Mouse (Mus musculus): ENCODE data around the gene Gata3. TPM values are rescaled to one million over a fixed set of nuclear protein-coding genes. Genes with fewer than 3 reads are reported as not detected.

Gata3 gene
- total RNA-seq (2014; rRNA removed) (0.48 and 0.62 TPM in 2 replicates), polyA plus RNA-seq (2015; fragmentation: Nextera tagmentation; extraction: Ambion mirVana) (1.4 and 1.8 TPM in 2 replicates)

- Histone ChIP-seq H3K4me3 (ENCODE audit: low read depth, low read length) (no peak within 1 kb of the TSS), H3K27ac (ENCODE audit: low read depth, low read length) (no peak within 1 kb of the TSS), H3K9ac (no peak within 1 kb of the TSS), H3K27me3 (ENCODE audit: insufficient read depth, low read length) (peaks cover 86% of the 10 kb centered on the region), H3K4me1 (ENCODE audit: insufficient read depth) (no peaks in the 10 kb centered on the region), H3K36me3 (ENCODE audit: insufficient read depth) (no peaks in the 10 kb centered on the region), H3K9me3 (ENCODE audit: low read length) (no peaks in the 10 kb centered on the region), H3K4me2 (ENCODE audit: low read depth) (no peak within 1 kb of the TSS)
- TF ChIP-seq CTCF (IDR thresholded peaks at IDR 0.05; ENCODE audit: low read depth): no peak
- no peak for DNase-seq
- WGBS: 3% methylated on average over 23 of the region's 23 CpGs
- no peak for ATAC-seq
These were observed at the start of gene Gata3 for GRCm38 (mm10) chr2:9889651-9890183. TSS of gene Gata3 (minus strand) at chr2:9890034.

- DNase-seq (no peak), ATAC-seq (no peak)
- peaks cover 4% of the 10 kb centered on the region; the same call in 1 of the 2 replicates for H3K36me3 ChIP-seq (ENCODE audit: insufficient read depth)
- H3K9me3 ChIP-seq (ENCODE audit: low read length): no peaks in the 10 kb centered on the region
- no peak overlapping the region for H3K9ac ChIP-seq
- H3K27me3 ChIP-seq (ENCODE audit: insufficient read depth, low read length): no peaks in the 10 kb centered on the region
- H3K4me3 ChIP-seq (ENCODE audit: low read depth, low read length): no peak overlapping the region
- WGBS: 93% methylated on average over 4 of the region's 4 CpGs
- H3K4me1 ChIP-seq (ENCODE audit: insufficient read depth): no peaks in the 10 kb centered on the region
- no peak for TF ChIP-seq CTCF (IDR thresholded peaks at IDR 0.05; ENCODE audit: low read depth)
- no peak overlapping the region for H3K4me2 ChIP-seq (ENCODE audit: low read depth)
- no peak overlapping the region for H3K27ac ChIP-seq (ENCODE audit: low read depth, low read length)
These were observed 49.4 kb upstream of the Gata3 start for GRCm38 (mm10) chr2:9939250-9939649.

GRCm38 (mm10) chr2:9935965-9936364, 46.1 kb upstream of the Gata3 start:
- ATAC-seq (no peak), DNase-seq (no peak)
- Histone ChIP-seq H3K9me3 (ENCODE audit: low read length) (no peaks in the 10 kb centered on the region), H3K4me2 (ENCODE audit: low read depth) (no peak overlapping the region), H3K36me3 (ENCODE audit: insufficient read depth) (peaks cover 4% of the 10 kb centered on the region; the same call in 1 of the 2 replicates), H3K27me3 (ENCODE audit: insufficient read depth, low read length) (no peaks in the 10 kb centered on the region), H3K4me1 (ENCODE audit: insufficient read depth) (no peaks in the 10 kb centered on the region), H3K4me3 (ENCODE audit: low read depth, low read length) (no peak overlapping the region), H3K27ac (ENCODE audit: low read depth, low read length) (no peak overlapping the region), H3K9ac (no peak overlapping the region)
- TF ChIP-seq CTCF (IDR thresholded peaks at IDR 0.05; ENCODE audit: low read depth): no peak
- 20% methylated on average over 1 of the region's 1 CpGs for WGBS

- H3K36me3 ChIP-seq (ENCODE audit: insufficient read depth): no peaks in the 10 kb centered on the region
- H3K9me3 ChIP-seq (ENCODE audit: low read length): no peaks in the 10 kb centered on the region
- no peaks in the 10 kb centered on the region for H3K27me3 ChIP-seq (ENCODE audit: insufficient read depth, low read length)
- ATAC-seq (peak; percentile 27), DNase-seq (no peak)
- TF ChIP-seq CTCF (IDR thresholded peaks at IDR 0.05; ENCODE audit: low read depth): no peak
- 43% methylated on average over 4 of the region's 4 CpGs for WGBS
- H3K4me1 ChIP-seq (ENCODE audit: insufficient read depth): peaks cover 5% of the 10 kb centered on the region; the same call in 1 of the 2 replicates
- H3K4me2 ChIP-seq (ENCODE audit: low read depth): no peak overlapping the region
- no peak overlapping the region for H3K27ac ChIP-seq (ENCODE audit: low read depth, low read length)
- no peak overlapping the region for H3K4me3 ChIP-seq (ENCODE audit: low read depth, low read length)
- no peak overlapping the region for H3K9ac ChIP-seq
These were observed 37.1 kb upstream of the Gata3 start for GRCm38 (mm10) chr2:9926905-9927283.

- Histone ChIP-seq H3K4me2 (ENCODE audit: low read depth) (no peak overlapping the region), H3K27me3 (ENCODE audit: insufficient read depth, low read length) (no peaks in the 10 kb centered on the region), H3K36me3 (ENCODE audit: insufficient read depth) (no peaks in the 10 kb centered on the region), H3K4me3 (ENCODE audit: low read depth, low read length) (no peak overlapping the region), H3K27ac (ENCODE audit: low read depth, low read length) (no peak overlapping the region), H3K9me3 (ENCODE audit: low read length) (no peaks in the 10 kb centered on the region), H3K4me1 (ENCODE audit: insufficient read depth) (peaks cover 5% of the 10 kb centered on the region; the same call in 1 of the 2 replicates), H3K9ac (no peak overlapping the region)
- TF ChIP-seq CTCF (IDR thresholded peaks at IDR 0.05; ENCODE audit: low read depth): no peak
- ATAC-seq: peak; percentile 34
- no peak for DNase-seq
- WGBS: 21% methylated on average over 7 of the region's 7 CpGs
These were observed 36.5 kb upstream of the Gata3 start for GRCm38 (mm10) chr2:9926194-9926904.

GRCm38 (mm10) chr2:9918691-9919471, 29.0 kb upstream of the Gata3 start:
- H3K27ac ChIP-seq (ENCODE audit: low read depth, low read length): no peak overlapping the region
- peaks cover 6% of the 10 kb centered on the region for H3K36me3 ChIP-seq (ENCODE audit: insufficient read depth)
- no peak overlapping the region for H3K4me3 ChIP-seq (ENCODE audit: low read depth, low read length)
- DNase-seq (no peak), ATAC-seq (no peak)
- no peak for TF ChIP-seq CTCF (IDR thresholded peaks at IDR 0.05; ENCODE audit: low read depth)
- H3K27me3 ChIP-seq (ENCODE audit: insufficient read depth, low read length): no peaks in the 10 kb centered on the region
- H3K9ac ChIP-seq: no peak overlapping the region
- H3K4me2 ChIP-seq (ENCODE audit: low read depth): no peak overlapping the region
- no peaks in the 10 kb centered on the region for H3K4me1 ChIP-seq (ENCODE audit: insufficient read depth)
- no peaks in the 10 kb centered on the region for H3K9me3 ChIP-seq (ENCODE audit: low read length)
- 95% methylated on average over 17 of the region's 17 CpGs for WGBS

- H3K27me3 ChIP-seq (ENCODE audit: insufficient read depth, low read length): no peaks in the 10 kb centered on the region
- H3K27ac ChIP-seq (ENCODE audit: low read depth, low read length): no peak overlapping the region
- no peak for TF ChIP-seq CTCF (IDR thresholded peaks at IDR 0.05; ENCODE audit: low read depth)
- 83% methylated on average over 9 of the region's 9 CpGs for WGBS
- H3K4me1 ChIP-seq (ENCODE audit: insufficient read depth): no peaks in the 10 kb centered on the region
- no peaks in the 10 kb centered on the region for H3K9me3 ChIP-seq (ENCODE audit: low read length)
- no peak for DNase-seq
- no peak overlapping the region for H3K9ac ChIP-seq
- H3K36me3 ChIP-seq (ENCODE audit: insufficient read depth): peaks cover 6% of the 10 kb centered on the region
- no peak for ATAC-seq
- H3K4me3 ChIP-seq (ENCODE audit: low read depth, low read length): no peak overlapping the region
- H3K4me2 ChIP-seq (ENCODE audit: low read depth): no peak overlapping the region
These were observed 27.8 kb upstream of the Gata3 start for GRCm38 (mm10) chr2:9917602-9918001.
